In the genomic region with DNA sequence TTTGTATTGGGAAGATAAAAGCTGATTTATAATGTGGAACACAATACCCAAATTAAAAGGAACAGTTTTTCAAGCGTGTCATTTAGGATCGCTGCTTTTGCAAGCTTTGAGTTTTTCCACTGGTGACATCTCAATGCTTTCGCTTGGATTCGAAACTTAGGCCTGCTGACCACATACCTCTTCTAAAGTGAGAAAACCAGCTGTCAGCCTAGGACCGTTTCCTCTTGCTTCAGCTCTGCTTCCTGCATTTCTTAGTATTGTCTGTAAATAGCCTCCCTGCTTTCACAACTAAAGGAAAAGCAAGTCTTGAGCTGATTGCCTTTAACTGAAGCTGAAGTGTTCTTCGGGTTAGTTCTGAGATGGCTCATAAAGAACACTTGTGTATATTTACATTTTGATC, we compare ENCODE assay signal across 19 mouse cellular contexts.
DNase-seq lines count a peak whose midpoint lies in the region; ATAC-seq lines count a peak whose summit lies in the region.
"Had no signal": no experiment of that assay in that cellular context is flagged by ENCODE, and none has a peak within 500 bp of the region (broad histone marks: within the 10 kb centered on the region; RNA-seq: fewer than 3 reads in every experiment).

No protein-coding gene starts in this region.

- WGBS in kidney, embryonic 16.5 days = 48% methylated on average over 6 of the region's 6 CpGs
- 48% methylated on average over 6 of the region's 6 CpGs for WGBS in lung, embryonic 16.5 days
- WGBS in hindbrain, embryonic 10.5 days = 73% methylated on average over 6 of the region's 6 CpGs

- H3K4me3 ChIP-seq in kidney, embryonic 16.5 days (ENCODE audit: low read length) = no peak overlapping the region
- H3K4me3 ChIP-seq in lung, embryonic 16.5 days (ENCODE audit: low read length) = no peak overlapping the region
- no peak overlapping the region for H3K4me3 ChIP-seq in hindbrain, embryonic 10.5 days
- H3K4me3 ChIP-seq: embryonic facial prominence, embryonic 10.5 days; limb, embryonic 15.5 days had no signal

- no peaks in the 10 kb centered on the region for H3K4me1 ChIP-seq in kidney, embryonic 16.5 days (ENCODE audit: insufficient read depth, low read length)
- no peaks in the 10 kb centered on the region for H3K4me1 ChIP-seq in lung, embryonic 16.5 days (replicated peaks; ENCODE audit: control insufficient read depth, insufficient read depth, low read length)
- no peaks in the 10 kb centered on the region for H3K4me1 ChIP-seq in hindbrain, embryonic 10.5 days (replicated peaks)
- H3K4me1 ChIP-seq: embryonic facial prominence, embryonic 10.5 days; limb, embryonic 15.5 days had no signal

- peak overlapping the region; percentile 9; the same call in 1 of the 2 replicates for H3K27ac ChIP-seq in kidney, embryonic 16.5 days (ENCODE audit: low read length)
- no peak overlapping the region; the same call in 1 of the 2 replicates for H3K27ac ChIP-seq in lung, embryonic 16.5 days (ENCODE audit: low read length)
- H3K27ac ChIP-seq in hindbrain, embryonic 10.5 days = no peak overlapping the region
- H3K27ac ChIP-seq: embryonic facial prominence, embryonic 10.5 days; limb, embryonic 15.5 days had no signal

- ATAC-seq in kidney, embryonic 16.5 days (ENCODE audit: low FRiP score, low TSS enrichment) = no peak
- ATAC-seq in lung, embryonic 16.5 days (ENCODE audit: low read depth) = peak; percentile 43; the same call in 1 of the 2 replicates
- peak; percentile 85 for ATAC-seq in megakaryocyte progenitor cell, adult 5-6 weeks (replicated peaks; ENCODE audit: poor library complexity)
- ATAC-seq: forebrain, embryonic 14.5 days had no signal

- no peak overlapping the region for H3K9ac ChIP-seq in kidney, embryonic 16.5 days (replicated peaks; ENCODE audit: low read length)
- H3K9ac ChIP-seq in lung, embryonic 16.5 days (ENCODE audit: low read length) = no peak overlapping the region
- H3K9ac ChIP-seq: limb, embryonic 15.5 days had no signal

- intact Hi-C loops in heart, postnatal 36 days (cut with DNase I) = loop anchor here (5.0 kb wide), 1 partner anchor 140 kb away; a partner anchor contains a TSS

- no peak overlapping the region for H3K4me2 ChIP-seq in kidney, embryonic 16.5 days (replicated peaks; ENCODE audit: low read depth, low read length)
- no peak overlapping the region for H3K4me2 ChIP-seq in lung, embryonic 16.5 days (ENCODE audit: low read depth, low read length)
- H3K4me2 ChIP-seq: limb, embryonic 15.5 days had no signal

- no peaks in the 10 kb centered on the region for H3K9me3 ChIP-seq in kidney, embryonic 16.5 days (ENCODE audit: low read length)
- no peaks in the 10 kb centered on the region for H3K9me3 ChIP-seq in lung, embryonic 16.5 days (ENCODE audit: control insufficient read depth, low read length)
- H3K9me3 ChIP-seq in hindbrain, embryonic 10.5 days = no peaks in the 10 kb centered on the region
- H3K9me3 ChIP-seq: embryonic facial prominence, embryonic 10.5 days; limb, embryonic 15.5 days had no signal

- peak; percentile 3 to 54 for DNase-seq in heart, adult 18-20 months
- no peak for DNase-seq in heart, postnatal 36 days
- no peak for DNase-seq in kidney, postnatal 4 days
- DNase-seq in lung, postnatal 4 days = no peak
- no peak for DNase-seq in hindbrain, embryonic 10.5 days (ENCODE audit: low spot score)
- DNase-seq: adrenal gland, adult 2 months; cerebellum, adult 11-12 months; cerebellum, postnatal 25 days; gastrocnemius, postnatal 25 days; layer of hippocampus, postnatal 36 days; right cerebral cortex, adult 18-20 months; thymus, adult 2 months had no signal

- 0 out of 2 replicates have a peak, but pooled peaks cover 2% of the 10 kb centered on the region for H3K27me3 ChIP-seq in kidney, embryonic 16.5 days (ENCODE audit: insufficient read depth, low read length)
- no peaks in the 10 kb centered on the region; the same call in 1 of the 2 replicates for H3K27me3 ChIP-seq in lung, embryonic 16.5 days (ENCODE audit: control insufficient read depth, insufficient read depth, low read depth, low read length)
- H3K27me3 ChIP-seq in hindbrain, embryonic 10.5 days (ENCODE audit: insufficient read depth, poor library complexity, severe bottlenecking) = no peaks in the 10 kb centered on the region
- H3K27me3 ChIP-seq: CH12.LX; limb, embryonic 15.5 days had no signal

- no peaks in the 10 kb centered on the region for H3K36me3 ChIP-seq in kidney, embryonic 16.5 days (ENCODE audit: insufficient read depth, low read length)
- no peaks in the 10 kb centered on the region for H3K36me3 ChIP-seq in lung, embryonic 16.5 days (ENCODE audit: control insufficient read depth, insufficient read depth, low read length)
- H3K36me3 ChIP-seq in hindbrain, embryonic 10.5 days = no peaks in the 10 kb centered on the region
- H3K36me3 ChIP-seq: embryonic facial prominence, embryonic 10.5 days; limb, embryonic 15.5 days had no signal

Comparison
In these comparisons a context has a peak if more than half of its experiments do, and no peak if none do; other contexts are left out.
1. DNase-seq: peak in heart, adult 18-20 months (2 of 2); none in heart, postnatal 36 days (0 of 2), kidney, postnatal 4 days (0 of 2), lung, postnatal 4 days (0 of 2) and hindbrain, embryonic 10.5 days (single experiment).